Mouse (Mus musculus) adrenal gland, adult 18-20 months (tissue): ENCODE measurements around the gene Fndc5. TPM values are rescaled to one million over a fixed set of nuclear protein-coding genes. Genes with fewer than 3 reads are reported as not detected.

Experiments
- DNase-seq, 2 experiments: peaks; one replicate each; pipeline ENCODE4 v3.0.0; 2021 to 2022; ENCODE audit warnings: low spot score in 2 of 2
- long read RNA-seq, 2 experiments: library from polyadenylated mRNA; stranded (forward); transcript quantifications; one replicate each; pipeline ENCODE4 v2.0.0; 2021
- total RNA-seq, 2 experiments: library from RNA; stranded (reverse); gene quantifications; 1 replicate in 1 of 2; 2 replicates in 1 of 2; pipeline ENCODE4 v1.2.3; 2021

Gene Fndc5
- total RNA-seq, result 1 to 10 TPM; 2.1 to 6.3 TPM
- long read RNA-seq, experiment 1, result 0 reads
- long read RNA-seq, experiment 2, transcript Fndc5-201 (6 exons, 2,763 nt), result major isoform, 10 of 14 reads
- long read RNA-seq, experiment 2, partial matches to known transcripts, result 1 of 14 reads
- long read RNA-seq, experiment 2, other reads (novel, unspliced or antisense), result 3 of 14 reads

DNA sequence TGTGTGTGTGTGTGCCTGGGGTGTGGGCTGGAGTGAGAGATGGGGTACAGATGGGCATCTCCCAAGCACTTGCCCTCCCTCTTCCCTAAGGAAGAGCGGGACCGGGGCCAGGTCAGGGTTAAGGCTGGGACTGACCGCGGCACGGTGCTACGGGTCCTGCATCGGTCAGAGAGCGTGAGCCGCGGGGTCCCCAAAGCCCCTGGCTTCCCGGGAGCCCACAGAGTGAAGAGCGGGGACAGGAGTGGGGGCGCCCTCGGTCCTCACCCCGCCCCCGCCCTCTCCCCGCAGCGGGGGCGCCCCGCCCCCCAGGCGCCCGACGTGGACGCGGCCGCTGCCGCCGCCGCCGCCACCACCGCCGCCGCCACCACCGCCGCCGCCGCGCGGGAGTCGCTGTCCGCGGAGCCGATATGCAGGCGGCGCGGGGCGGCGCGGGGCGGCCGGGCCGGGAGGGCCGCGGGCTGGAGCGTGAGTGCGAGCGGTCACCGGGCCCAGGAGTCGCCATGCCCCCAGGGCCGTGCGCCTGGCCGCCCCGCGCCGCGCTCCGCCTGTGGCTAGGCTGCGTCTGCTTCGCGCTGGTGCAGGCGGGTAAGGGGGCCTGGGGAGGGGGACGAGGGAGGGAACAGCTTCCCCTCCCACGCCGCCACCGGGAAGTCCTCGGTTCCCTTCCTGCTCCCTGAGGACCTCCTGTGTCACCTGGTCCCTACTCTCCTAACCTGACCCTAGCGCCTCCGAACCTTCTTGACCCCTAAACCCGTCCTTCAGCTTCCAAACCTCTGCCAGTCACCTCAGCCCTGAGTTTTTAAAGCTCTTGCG, at the start of gene Fndc5:
Gene Fndc5, plus strand, starts transcription at position 421 of the 813 bp plus-strand sequence.
- DNase-seq, result peak in 1 of 2 experiments; percentile 21

DNA sequence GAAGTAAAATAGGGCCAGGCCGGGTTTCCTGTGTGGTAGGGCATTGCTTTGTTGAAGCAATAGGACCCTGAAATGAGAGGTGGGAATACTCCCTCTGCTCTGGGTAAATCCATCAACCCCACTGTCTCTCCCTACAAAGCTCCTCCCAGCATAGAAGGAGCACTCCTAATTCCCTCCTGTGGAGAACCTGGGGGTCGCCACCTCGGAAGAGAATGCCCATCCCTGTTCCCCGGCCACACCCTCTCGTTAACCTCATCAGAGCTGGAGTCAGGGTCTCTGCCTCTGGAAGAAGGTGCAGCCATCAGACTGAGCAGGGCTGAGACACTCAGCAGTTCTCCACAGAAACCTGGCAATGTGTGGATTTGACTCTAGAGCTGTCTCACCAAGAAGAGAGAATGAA, 48.9 kb upstream of the Fndc5 start:
- no peak for DNase-seq

- no peak for DNase-seq
These were observed 41.5 kb upstream of the Fndc5 start for GRCm38 (mm10) chr4:129095276-129095675.

- no peak for DNase-seq
These were observed 39.8 kb upstream of the Fndc5 start for GRCm38 (mm10) chr4:129097006-129097405.

GRCm38 (mm10) chr4:129102133-129102829, 34.5 kb upstream of the Fndc5 start:
- DNase-seq, result no peak

DNA sequence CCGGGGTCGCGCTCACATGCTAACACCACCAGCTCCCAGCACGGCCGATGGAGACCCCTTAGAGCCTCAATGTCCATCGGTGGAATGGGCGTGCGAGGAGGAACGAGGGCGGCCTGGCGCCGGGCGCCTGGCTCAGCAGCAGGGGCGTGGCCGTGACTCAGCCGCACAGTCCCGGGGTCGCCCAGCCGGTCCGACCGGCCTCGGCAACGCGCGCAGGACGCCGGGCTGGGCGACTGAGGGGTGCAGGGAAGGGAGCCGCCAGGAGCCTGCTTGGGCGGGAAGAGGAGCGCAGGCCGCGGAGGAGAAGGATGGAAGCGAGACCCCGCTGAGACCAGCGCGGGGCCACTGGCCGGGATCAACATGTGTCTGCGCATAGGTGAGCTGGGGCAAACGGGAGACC, 31.4 kb upstream of the Fndc5 start, which contains the start of gene Tmem54:
Gene Tmem54, plus strand, starts transcription at position 193 of the 400 bp plus-strand sequence.
- DNase-seq, result no peak

- no peak for DNase-seq
These were observed 30.7 kb upstream of the Fndc5 start for GRCm38 (mm10) chr4:129106073-129106472.

GRCm38 (mm10) chr4:129107348-129107899, 29.4 kb upstream of the Fndc5 start:
- DNase-seq, result no peak

DNA sequence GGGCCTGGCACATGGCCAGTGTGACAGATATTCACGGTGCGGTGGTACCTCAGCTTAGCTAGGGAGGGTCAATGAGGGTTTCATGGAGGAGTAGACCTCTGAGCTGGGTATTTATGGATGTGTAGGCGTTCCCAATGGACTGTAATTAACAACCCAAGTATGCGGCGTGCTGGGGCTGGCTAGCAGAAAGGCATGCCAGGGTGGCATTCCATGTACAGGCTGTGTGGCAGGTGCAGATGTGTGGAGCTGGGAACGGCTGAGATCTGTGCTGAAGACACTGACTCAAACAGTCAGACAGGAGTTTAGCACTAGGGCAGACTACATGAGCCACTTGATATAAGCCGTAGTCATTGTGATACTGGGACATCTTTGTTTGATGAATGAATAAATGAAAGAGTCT, 28.2 kb upstream of the Fndc5 start:
- no peak for DNase-seq

DNA sequence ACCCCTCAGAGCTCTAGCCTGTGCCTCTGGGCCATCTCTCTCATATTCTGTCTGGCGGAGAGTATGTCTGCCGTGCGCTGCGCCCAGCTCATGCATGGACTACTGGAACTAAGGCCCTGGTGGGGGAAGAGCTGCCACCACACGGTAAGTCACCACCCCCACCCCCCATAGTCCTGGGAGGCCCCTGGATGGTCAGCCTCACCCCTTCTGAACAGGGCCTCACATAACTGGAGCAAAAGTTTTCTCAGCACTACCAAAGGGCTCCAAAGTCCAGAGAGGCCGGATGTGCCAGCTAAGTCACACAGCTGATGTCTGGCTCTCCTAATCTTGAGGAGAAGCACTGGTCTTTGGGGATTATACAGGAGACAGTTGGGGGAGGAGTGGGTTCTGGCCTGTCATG, 26.0 kb upstream of the Fndc5 start:
- no peak for DNase-seq

- no peak for DNase-seq
These were observed 25.4 kb upstream of the Fndc5 start for GRCm38 (mm10) chr4:129111350-129111749.

GRCm38 (mm10) chr4:129112231-129112630, 24.6 kb upstream of the Fndc5 start:
- no peak for DNase-seq

- DNase-seq, result peak in 1 of 2 experiments; percentile 20
These were observed 23.5 kb upstream of the Fndc5 start for GRCm38 (mm10) chr4:129113083-129113988.

DNA sequence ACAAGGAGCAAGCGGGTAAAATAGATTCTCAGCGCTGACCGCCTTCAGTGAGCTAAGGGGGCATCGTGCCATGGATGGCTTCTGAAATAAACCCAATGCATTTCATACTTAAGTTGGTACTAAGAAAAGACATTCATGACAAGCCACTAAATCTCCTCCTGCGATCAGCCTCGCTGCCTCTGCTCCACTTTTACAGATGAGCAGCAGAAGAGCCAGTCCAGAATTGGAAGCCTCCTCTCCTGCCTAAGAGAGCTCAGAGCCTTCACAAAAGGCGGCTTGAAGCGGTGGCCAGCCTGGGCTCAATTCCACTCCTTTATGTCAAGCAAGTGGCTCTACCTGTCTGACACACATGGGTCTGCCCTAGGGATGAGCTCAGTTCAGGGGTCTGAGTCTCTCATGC, 20.1 kb upstream of the Fndc5 start:
- DNase-seq, result no peak

DNA sequence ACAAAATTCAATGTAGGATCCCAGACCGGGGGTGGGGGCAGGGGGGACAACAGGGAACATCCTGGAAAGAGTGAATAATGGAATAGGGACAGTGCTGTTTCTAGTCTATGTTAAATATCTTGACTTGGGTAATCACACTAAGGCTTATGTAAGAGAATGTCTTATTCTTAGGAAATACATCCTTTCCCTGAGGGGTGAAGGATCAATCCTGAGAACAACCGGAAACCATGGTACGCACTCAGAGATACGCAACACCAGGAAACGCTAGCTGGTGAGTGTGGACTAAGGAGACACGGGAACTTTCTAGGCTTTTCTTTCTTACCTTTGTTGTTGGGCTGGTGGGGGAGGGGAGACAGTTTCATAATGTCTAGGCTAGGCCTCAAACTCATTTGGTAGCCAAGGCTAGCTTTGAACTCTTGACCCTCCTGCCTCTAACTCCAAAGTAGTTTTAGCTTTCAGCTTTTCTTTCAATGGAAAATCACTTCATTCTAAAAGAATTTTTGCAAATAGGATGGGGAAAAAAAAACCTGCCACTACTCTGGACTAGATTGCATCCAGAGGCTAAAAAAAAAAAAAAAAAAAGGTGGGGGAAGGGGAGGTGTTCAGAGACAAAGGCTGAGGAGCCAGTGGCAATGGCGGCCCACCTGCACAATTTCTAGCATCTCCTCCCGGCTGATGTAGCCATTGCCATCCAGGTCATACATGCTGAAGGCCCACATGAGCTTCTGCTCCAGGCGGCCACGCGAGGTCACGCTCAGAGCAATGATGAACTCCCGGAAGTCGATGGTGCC, 18.9 kb upstream of the Fndc5 start:
- DNase-seq, result no peak

GRCm38 (mm10) chr4:129119708-129120107, 17.1 kb upstream of the Fndc5 start:
- DNase-seq, result no peak

DNA sequence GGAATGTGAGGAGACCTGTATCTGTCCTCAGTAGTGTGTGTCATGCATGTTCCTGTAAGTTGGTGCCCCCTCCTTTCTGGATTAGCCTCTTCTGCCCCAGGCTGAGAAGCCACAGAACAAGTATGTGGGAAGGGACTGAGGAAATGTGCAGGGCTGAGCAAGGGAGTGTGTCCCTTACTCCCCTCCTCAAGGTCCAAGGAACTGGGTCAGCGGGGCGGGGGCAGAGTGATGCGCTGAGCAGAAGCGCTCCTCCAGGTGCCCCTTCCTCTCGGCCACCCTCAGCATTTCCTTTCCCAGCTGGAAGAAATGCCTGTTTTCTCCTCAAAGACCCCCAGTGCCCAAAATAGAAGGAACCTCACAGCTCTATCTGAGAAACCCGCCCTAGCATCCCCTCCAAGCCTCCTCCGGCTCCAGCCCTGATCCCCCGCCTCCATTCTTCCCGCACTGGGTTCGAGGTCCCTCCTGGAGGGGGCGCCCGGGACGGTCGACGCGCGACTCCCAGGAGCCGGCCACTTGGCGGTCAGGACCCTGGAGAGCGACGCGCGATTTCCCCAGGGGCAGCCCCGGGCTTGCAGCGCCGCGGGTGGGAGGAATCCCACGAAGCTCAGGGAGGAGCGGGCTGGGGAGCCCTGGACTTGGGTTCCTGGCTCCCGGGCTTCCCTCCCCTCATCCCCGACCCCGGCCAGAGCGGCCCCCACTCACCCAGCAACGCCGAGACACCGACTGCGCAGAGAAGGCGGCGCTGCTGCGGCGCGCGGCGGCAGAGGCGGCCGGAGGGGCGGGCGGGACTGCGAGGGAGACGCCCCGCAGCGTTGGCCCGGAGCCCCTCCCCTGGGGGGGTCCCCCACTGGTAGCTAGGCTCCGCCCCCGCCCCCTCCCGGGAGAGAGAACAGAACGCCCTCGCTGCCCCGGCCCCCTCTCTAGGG, 16.0 kb upstream of the Fndc5 start:
- DNase-seq, result peak; percentile 67 to 73

GRCm38 (mm10) chr4:129121569-129122086, 15.2 kb upstream of the Fndc5 start, which contains the start of gene Hpca:
Gene Hpca, minus strand, starts transcription at chr4:129122036.
- DNase-seq, result no peak
